Mouse (Mus musculus) 3134 (cell line): ENCODE data around the gene Ggcx.

ENCODE experiments used
- DNase-seq: peaks from one replicate; pipeline ENCODE4 v3.0.0-alpha.2; 2011; ENCODE audit warnings: low spot score; ENCODE audit not compliant: insufficient read length; ENCODE audit errors: extremely low read depth

Gene Ggcx

GRCm38 (mm10) chr6:72386561-72386960 lies 27.5 kb upstream of the Ggcx start:
- DNase-seq: no peak

- DNase-seq: no peak
Measured at GRCm38 (mm10) chr6:72387816-72388215, 26.3 kb upstream of the Ggcx start.

GRCm38 (mm10) chr6:72388266-72388665 lies 25.8 kb upstream of the Ggcx start:
- DNase-seq: no peak

DNA sequence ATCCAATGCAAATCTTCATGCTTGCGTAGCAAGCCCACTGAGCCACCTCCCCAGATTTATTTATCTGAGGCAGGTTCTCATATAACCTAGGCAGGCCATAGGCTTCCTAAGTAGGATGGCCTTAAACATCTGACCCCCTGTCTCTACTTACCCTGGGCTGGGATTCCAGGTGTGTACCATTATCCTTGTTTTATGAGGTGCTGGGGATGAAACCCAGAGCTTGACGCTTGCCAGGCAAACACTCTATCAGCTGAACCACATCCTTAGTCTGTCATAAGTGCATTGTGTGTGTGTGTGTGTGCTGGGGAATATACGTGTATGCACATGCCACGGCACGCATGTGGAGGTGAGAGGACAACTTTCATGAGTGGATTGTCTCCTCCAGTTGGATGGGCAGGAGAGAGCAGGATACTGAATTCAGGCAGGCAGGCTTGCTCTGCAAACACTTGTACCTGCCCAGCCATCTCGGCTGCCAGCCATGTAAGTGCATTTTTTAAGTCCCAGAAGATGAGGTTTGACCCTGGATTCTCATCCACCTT lies 25.2 kb upstream of the Ggcx start:
- no peak for DNase-seq

DNA sequence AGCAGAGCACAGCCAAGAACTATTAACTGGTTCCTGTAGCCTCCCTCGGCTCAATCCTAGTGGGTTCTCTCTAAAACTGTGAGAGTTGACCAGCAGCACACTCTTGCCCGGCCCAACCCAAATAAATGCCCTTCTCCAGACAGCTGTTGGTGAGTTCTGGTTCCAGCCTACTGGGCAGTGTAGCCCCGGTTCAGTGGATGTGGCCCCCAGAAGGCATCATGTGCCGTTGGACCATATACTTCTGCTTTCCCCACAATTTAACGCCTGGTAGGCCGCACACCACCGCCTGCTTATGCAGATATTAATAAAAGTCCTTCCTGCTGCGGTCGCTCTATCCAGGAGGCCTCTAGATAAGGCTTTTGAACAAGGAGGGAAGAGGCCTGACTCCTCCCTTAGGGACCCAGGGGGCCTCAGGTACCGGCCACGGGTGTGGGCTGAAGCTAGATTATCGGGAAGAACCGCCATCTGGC lies 24.6 kb upstream of the Ggcx start:
- no peak for DNase-seq

DNA sequence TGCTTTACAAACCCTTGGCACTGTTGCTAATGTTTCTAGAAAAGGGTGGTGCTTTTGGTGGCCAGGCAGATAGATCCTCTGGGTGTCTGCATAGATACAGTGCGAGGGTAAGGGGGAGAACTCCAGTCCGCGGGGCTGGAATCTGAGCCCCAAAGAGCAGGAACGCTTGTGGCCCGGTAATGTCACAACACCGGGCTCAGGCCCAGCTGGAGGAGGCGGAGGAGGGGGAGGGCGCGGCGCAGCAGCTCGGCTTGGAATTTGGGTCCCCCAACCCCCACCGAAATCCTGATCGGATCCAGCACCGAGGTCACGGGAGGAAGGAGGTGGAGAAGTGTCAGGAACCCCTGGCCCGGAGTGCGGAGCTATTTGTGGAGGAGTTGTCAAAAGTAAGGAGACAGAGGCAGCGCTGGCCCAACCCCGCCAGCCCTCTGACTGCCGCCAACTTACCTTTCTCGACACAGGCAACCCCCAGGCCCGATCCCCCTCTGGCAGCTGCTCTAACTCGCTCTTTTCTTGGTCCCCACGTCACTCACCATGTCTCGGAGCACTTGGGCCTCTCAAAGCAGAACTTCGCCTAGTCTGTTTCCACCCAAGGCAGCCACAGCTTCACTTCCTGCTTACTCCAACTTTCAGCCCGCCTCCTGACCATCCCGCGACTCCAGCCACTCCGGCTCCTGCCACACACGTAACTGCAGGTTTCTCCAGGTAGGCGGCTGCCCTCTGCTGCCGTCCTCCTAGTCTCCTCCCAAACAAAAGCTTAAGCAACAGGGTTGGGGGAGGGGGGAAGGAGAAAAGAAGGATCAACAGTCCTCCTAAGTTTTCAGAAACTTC lies 24.0 kb upstream of the Ggcx start, which contains the start of gene Vamp8:
TSS of gene Vamp8 (minus strand) at position 763 of the 831 bp plus-strand sequence.
- DNase-seq: peak; percentile 79

GRCm38 (mm10) chr6:72390795-72391521 lies 23.1 kb upstream of the Ggcx start:
- no peak for DNase-seq

- DNase-seq: no peak
Measured at GRCm38 (mm10) chr6:72392341-72392740, 21.8 kb upstream of the Ggcx start.

DNA sequence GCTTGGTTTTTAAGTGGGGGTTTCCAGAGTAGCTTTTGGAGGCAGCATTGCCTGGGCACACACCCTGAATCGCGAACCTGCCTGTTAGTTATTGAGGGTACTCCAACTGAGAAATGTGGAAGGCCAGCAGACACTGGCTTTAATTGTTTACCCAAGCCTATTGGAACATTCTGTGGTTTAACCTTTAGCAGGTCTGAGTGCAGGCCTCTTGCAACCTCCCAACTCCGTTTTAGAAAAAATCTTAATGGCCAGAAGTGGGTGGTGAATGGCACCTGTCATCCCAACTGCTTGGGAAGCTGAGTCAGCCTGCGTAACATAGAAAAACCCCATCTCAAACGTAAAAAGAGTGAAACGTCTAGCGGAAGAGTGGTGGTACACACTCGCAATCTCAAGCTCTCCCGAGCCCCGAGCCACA lies 17.3 kb upstream of the Ggcx start:
- no peak for DNase-seq

- no peak for DNase-seq
Measured at GRCm38 (mm10) chr6:72399967-72400366, 14.1 kb upstream of the Ggcx start.

- DNase-seq: peak; percentile 32
Measured at GRCm38 (mm10) chr6:72401875-72402274, 12.2 kb upstream of the Ggcx start.

DNA sequence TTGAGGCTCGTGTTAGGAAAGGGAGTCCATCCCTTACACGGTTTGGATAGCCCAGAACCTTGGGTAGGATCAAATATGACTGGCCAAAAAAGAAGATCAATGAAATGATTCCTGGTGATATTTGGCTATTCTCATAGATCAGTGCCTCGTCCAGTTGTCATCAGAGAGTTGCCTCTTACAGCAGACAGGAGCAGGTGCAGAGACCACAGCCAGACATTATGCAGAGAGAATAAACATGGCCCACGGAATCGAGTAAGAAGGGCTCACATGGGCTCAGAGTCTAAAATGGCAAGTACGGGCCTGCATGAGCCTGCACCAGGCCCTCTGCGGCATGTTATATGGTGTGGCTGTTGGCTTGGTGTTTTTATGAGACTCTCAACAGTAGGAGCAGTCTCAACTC lies 8.8 kb upstream of the Ggcx start:
- DNase-seq: no peak

DNA sequence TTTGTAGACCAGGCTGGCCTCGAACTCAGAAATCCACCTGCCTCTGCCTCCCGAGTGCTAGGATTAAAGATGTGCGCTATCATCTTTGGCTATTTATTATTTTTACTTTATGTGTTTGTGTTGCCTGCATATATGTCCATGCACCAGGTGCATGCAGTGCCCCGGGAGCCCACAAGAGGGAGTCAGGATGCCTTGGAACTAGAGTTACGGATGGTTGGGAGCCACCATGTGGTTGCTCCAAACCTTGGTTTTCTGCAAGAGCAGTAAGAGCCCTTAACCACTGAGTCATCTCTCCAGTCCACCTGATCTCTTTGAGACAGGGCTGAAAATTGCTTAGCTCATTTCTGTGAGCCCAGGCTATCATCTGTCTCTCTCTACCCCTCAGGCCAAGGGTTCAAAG lies 7.0 kb upstream of the Ggcx start:
- peak; percentile 76 for DNase-seq

DNA sequence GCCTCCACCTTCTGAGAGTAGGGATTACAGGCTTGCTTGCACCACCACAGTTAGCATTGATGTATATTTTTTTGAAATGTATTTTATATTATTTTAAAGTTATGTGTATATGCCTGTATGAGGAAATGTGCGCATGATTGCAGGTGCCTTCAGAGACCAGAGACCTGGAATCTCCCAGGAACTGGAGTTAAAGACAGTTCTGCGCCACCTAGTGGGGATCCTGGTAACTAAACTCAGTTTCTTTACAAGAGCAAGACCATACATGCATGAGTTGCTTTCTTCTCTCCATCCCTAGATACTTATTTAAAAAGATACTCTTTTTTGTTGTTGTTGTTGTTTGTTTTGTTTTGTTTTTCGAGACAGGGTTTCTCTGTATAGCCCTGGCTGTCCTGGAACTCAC lies 4.5 kb upstream of the Ggcx start:
- DNase-seq: no peak

DNA sequence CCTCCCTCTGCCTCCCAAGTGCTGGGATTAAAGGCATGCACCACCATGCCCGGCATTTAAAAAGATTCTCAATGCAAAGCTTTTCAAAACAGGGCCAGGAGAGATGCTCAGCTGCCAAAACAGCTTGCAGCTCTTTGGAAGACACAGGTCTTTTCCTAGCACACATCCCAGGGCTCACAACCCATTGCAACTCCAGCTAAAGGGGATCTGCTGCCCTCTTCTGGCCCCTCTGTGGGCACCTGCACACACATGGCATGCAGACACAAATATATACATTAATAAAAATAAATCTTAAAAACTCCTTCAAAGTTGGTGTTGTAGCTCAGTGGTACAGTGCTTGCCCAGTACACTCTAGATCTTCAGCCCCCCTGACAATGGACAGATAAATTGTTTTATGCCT lies 4.1 kb upstream of the Ggcx start:
- DNase-seq: no peak

DNA sequence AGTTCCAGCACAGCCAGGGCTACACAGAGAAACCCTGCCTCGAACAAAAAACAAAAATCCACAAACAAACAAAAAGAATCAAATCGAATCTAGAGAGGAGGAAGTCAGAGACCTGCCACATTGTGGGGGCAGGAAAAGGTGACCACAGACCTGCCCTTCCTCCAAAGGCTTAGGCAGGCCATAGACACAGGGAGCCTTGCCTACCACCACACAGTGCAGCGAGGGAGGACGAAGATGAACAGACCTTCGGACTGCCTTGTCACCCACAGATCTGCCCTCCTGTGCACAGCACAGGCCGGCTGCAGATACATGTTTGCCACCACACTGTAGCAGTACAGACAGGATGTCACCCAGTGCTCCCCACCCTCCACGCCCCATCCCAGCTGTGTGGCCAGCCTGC lies 3.6 kb upstream of the Ggcx start:
- no peak for DNase-seq

- no peak for DNase-seq
Measured at GRCm38 (mm10) chr6:72415181-72415580, 1.1 kb downstream of the Ggcx start.

GRCm38 (mm10) chr6:72415964-72416772 lies 2.1 kb downstream of the Ggcx start:
- DNase-seq: no peak

GRCm38 (mm10) chr6:72418279-72418678 lies 4.2 kb downstream of the Ggcx start:
- no peak for DNase-seq

- no peak for DNase-seq
Measured at GRCm38 (mm10) chr6:72419806-72420205, 5.7 kb downstream of the Ggcx start.

GRCm38 (mm10) chr6:72420901-72421300 lies 6.8 kb downstream of the Ggcx start:
- DNase-seq: no peak
